Mouse (Mus musculus) liver, embryonic 15.5 days (tissue): Measurements from ENCODE around the gene Slc25a36. TPM values are rescaled to one million over a fixed set of nuclear protein-coding genes. Genes with fewer than 3 reads are reported as not detected.

Source experiments
- ATAC-seq: fragments of 200-750 bp; cut with Nextera tagmentation; 2 replicates; pipeline ENCODE4 v1.8.0; 2017; ENCODE audit warnings: moderate number of reproducible peaks, mild to moderate bottlenecking, moderate library complexity; ENCODE audit not compliant: insufficient read depth
- H3K27ac ChIP-seq: fragments of 300-500 bp; sonication (generic); replicated peaks from 2 replicates; pipeline ENCODE4 v1.5.1; 2015; ENCODE audit warnings: mild to moderate bottlenecking, inconsistent platforms
- H3K27me3 ChIP-seq: fragments of 300-500 bp; sonication (generic); 2 replicates; pipeline ENCODE4 v1.6.1; 2015; ENCODE audit warnings: mild to moderate bottlenecking, inconsistent platforms
- H3K36me3 ChIP-seq: fragments of 300-500 bp; sonication (generic); replicated peaks from 2 replicates; pipeline ENCODE4 v1.6.1; 2015; ENCODE audit warnings: moderate library complexity, mild to moderate bottlenecking, inconsistent platforms
- H3K4me1 ChIP-seq: fragments of 300-500 bp; sonication (generic); replicated peaks from 2 replicates; pipeline ENCODE4 v1.6.1; 2015; ENCODE audit warnings: inconsistent platforms
- H3K4me2 ChIP-seq: fragments of 300-500 bp; sonication (generic); 2 replicates; pipeline ENCODE4 v1.6.1; 2015; ENCODE audit warnings: moderate library complexity, mild to moderate bottlenecking, inconsistent platforms
- H3K4me3 ChIP-seq: fragments of 300-500 bp; sonication (generic); replicated peaks from 2 replicates; pipeline ENCODE4 v1.5.1; 2015; ENCODE audit warnings: mild to moderate bottlenecking, inconsistent platforms
- H3K9ac ChIP-seq: fragments of 300-500 bp; sonication (generic); 2 replicates; pipeline ENCODE4 v1.6.1; 2015; ENCODE audit warnings: moderate library complexity, mild to moderate bottlenecking, inconsistent platforms
- H3K9me3 ChIP-seq: fragments of 300-500 bp; sonication (generic); replicated peaks from 2 replicates; pipeline ENCODE4 v1.6.1; 2016; ENCODE audit warnings: inconsistent platforms
- WGBS: fragments of 180-500 bp; shearing (Covaris S2); methylation state at CpG from one replicate; pipeline ENCODE4 v1.1.7; 2015; ENCODE audit warnings: mixed read lengths; ENCODE audit not compliant: insufficient replicate concordance; 5-methylcytosine and 5-hydroxymethylcytosine counted together
- polyA plus RNA-seq: library from polyadenylated mRNA; unstranded; fragments of >200 nt; fragmentation: Nextera tagmentation; extraction: Ambion mirVana; gene quantifications from 2 replicates; pipeline ENCODE4 v1.2.1, GENCODE M21; 2015

Slc25a36 gene
- polyA plus RNA-seq, 1 experiment from 2014 or later, result 8.4 TPM

GRCm38 (mm10) chr9:97137678-97138077, 26.7 kb upstream of the Slc25a36 start:
- ATAC-seq, result no peak
- Histone ChIP-seq H3K36me3 (no peaks in the 10 kb centered on the region), H3K9me3 (no peaks in the 10 kb centered on the region), H3K27me3 (peaks cover 71% of the 10 kb centered on the region), H3K4me2 (no peak overlapping the region), H3K27ac (no peak overlapping the region), H3K4me3 (no peak overlapping the region), H3K4me1 (no peaks in the 10 kb centered on the region), H3K9ac (no peak overlapping the region)
- 39% methylated on average over 4 of the region's 4 CpGs for WGBS

GRCm38 (mm10) chr9:97137116-97137515, 26.2 kb upstream of the Slc25a36 start:
- Histone ChIP-seq H3K9ac (no peak overlapping the region), H3K27me3 (peaks cover 69% of the 10 kb centered on the region), H3K9me3 (no peaks in the 10 kb centered on the region), H3K4me2 (no peak overlapping the region), H3K27ac (no peak overlapping the region), H3K4me1 (no peaks in the 10 kb centered on the region), H3K4me3 (no peak overlapping the region), H3K36me3 (no peaks in the 10 kb centered on the region)
- no peak for ATAC-seq
- WGBS, result 52% methylated on average over 4 of the region's 4 CpGs

DNA sequence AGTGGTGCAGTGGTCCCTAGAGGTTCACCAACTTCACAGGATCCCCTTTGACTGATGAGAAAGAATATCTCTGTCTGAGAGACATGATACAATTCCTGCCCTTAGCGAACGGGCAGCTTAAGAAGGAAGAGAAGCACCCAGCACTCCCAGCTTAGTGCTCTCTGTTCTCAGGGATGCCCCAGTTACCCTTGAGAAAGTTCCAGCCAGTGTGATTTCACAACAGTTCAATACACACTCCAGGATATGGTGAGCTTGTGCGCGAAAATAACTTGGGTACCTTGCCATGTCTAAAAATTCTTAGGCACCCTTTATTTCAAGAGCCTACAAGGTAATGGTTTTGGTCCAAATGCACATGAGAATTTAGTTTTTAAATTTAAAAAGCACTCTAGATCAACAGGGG, 24.9 kb upstream of the Slc25a36 start:
- no peak overlapping the region for H3K9ac ChIP-seq
- H3K4me1 ChIP-seq, result no peaks in the 10 kb centered on the region
- H3K27me3 ChIP-seq, result peaks cover 67% of the 10 kb centered on the region
- no peaks in the 10 kb centered on the region for H3K36me3 ChIP-seq
- no peak for ATAC-seq
- H3K4me3 ChIP-seq, result no peak overlapping the region
- H3K4me2 ChIP-seq, result no peak overlapping the region
- H3K9me3 ChIP-seq, result no peaks in the 10 kb centered on the region
- 76% methylated on average over 4 of the region's 4 CpGs for WGBS
- H3K27ac ChIP-seq, result no peak overlapping the region

GRCm38 (mm10) chr9:97133178-97133577, 22.2 kb upstream of the Slc25a36 start:
- Histone ChIP-seq H3K4me1 (no peaks in the 10 kb centered on the region), H3K9ac (no peak overlapping the region), H3K4me3 (no peak overlapping the region), H3K27me3 (peaks cover 60% of the 10 kb centered on the region), H3K27ac (no peak overlapping the region), H3K36me3 (no peaks in the 10 kb centered on the region), H3K9me3 (no peaks in the 10 kb centered on the region), H3K4me2 (no peak overlapping the region)
- no peak for ATAC-seq
- 39% methylated on average over 8 of the region's 8 CpGs for WGBS

- H3K4me3 ChIP-seq, result no peak overlapping the region
- H3K4me1 ChIP-seq, result no peaks in the 10 kb centered on the region
- WGBS, result 68% methylated on average over 5 of the region's 5 CpGs
- H3K27ac ChIP-seq, result no peak overlapping the region
- H3K36me3 ChIP-seq, result no peaks in the 10 kb centered on the region
- H3K4me2 ChIP-seq, result no peak overlapping the region
- no peak overlapping the region for H3K9ac ChIP-seq
- H3K9me3 ChIP-seq, result no peaks in the 10 kb centered on the region
- peaks cover 55% of the 10 kb centered on the region for H3K27me3 ChIP-seq
- no peak for ATAC-seq
Measured at GRCm38 (mm10) chr9:97130001-97130400, 19.0 kb upstream of the Slc25a36 start.

DNA sequence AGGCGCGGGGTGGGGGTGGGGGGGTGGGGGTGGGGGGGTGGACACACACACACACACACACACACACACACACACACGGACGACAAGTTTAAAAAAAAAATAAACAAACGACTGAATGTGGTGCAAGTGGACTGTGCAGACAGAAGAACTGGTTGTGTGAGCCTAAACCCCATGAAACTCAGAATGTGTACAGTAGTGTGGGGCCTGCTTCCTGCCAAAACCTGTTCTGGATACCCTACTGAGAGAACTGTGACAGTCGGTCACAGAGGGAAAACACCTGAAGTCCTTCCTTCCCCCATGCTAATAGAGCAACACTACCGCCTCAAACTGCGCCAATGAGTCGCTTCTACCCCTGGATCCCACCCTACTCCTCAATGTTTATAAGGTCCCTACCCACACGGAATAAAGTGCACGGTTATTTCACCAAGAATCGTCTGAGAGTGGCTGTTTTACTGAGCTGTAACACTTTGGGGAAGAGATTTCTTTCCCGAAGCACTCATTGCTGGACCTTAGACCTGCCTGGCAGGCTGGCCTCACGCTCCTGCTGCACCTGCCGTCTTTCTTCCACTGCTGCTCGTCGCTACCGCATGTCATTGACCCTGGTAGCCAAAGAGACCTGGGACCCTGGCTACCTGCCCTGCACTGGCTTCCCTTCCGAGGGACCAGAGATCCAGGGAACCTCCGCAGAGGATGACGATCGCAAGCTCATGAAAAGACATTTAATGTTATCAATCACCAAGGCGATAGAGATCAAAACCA, 13.2 kb upstream of the Slc25a36 start:
- 47% methylated on average over 23 of the region's 23 CpGs for WGBS
- H3K27me3 ChIP-seq, result peaks cover 57% of the 10 kb centered on the region
- no peak for ATAC-seq

GRCm38 (mm10) chr9:97121432-97121831, 10.5 kb upstream of the Slc25a36 start:
- Histone ChIP-seq H3K36me3 (no peaks in the 10 kb centered on the region), H3K27ac (no peak overlapping the region), H3K4me1 (no peaks in the 10 kb centered on the region), H3K9ac (no peak overlapping the region), H3K4me2 (no peak overlapping the region), H3K27me3 (peaks cover 66% of the 10 kb centered on the region), H3K9me3 (0 out of 2 replicates have a peak, but pooled peaks cover 1% of the 10 kb centered on the region), H3K4me3 (no peak overlapping the region)
- WGBS, result 56% methylated on average over 2 of the region's 2 CpGs
- ATAC-seq, result no peak

More for the DNA sequence above, 13.2 kb upstream of the Slc25a36 start:
- H3K4me1 ChIP-seq, result no peaks in the 10 kb centered on the region
- no peaks in the 10 kb centered on the region for H3K9me3 ChIP-seq
- H3K4me2 ChIP-seq, result no peak overlapping the region
- no peak overlapping the region for H3K4me3 ChIP-seq
- no peak overlapping the region for H3K27ac ChIP-seq
- H3K9ac ChIP-seq, result no peak overlapping the region
- H3K36me3 ChIP-seq, result no peaks in the 10 kb centered on the region

DNA sequence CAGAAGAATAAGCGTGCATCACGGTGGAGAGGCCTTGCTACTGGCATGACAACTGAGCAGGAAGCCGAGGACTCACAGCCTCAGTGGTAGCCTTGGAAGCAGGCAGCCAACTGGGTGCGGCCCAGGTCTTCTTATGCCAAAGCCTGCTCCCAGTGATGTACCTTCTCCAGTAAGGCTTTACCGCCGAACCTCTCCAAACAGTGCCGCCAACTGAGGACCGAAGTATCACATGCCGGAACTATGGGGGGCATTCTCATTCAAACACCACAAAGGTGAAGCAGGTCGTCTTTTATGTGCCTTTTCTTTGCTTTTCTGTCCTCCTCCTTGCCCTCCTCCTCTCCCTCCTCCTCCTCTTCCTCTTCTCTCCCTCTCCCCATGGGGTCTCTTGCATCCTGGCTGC, 3.3 kb upstream of the Slc25a36 start:
- Histone ChIP-seq H3K36me3 (no peaks in the 10 kb centered on the region), H3K4me1 (peaks cover 20% of the 10 kb centered on the region), H3K4me2 (no peak overlapping the region), H3K9ac (no peak overlapping the region), H3K27ac (no peak overlapping the region), H3K9me3 (0 out of 2 replicates have a peak, but pooled peaks cover 3% of the 10 kb centered on the region), H3K4me3 (no peak overlapping the region), H3K27me3 (peaks cover 66% of the 10 kb centered on the region)
- no peak for ATAC-seq
- WGBS, result 81% methylated on average over 10 of the region's 10 CpGs

DNA sequence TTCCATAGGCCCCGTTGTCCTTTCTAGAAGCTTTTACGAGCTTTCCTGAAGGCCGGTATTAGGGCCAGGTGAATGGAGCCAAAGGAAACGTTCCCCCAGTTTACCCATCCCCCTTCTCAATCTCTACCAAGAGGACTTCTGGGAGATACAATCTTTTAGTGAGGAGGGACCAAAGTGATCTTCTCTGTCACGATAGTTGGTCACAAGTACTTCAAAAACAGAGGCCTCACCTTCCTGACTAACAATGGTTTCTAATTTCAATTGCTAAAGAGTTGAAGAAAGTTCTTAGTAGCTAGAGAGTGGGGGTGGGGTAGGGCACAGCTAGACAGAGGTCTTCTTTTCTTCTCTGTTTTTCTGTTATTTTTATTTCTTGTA, 2.6 kb upstream of the Slc25a36 start:
- no peak for ATAC-seq
- Histone ChIP-seq H3K9me3 (0 out of 2 replicates have a peak, but pooled peaks cover 3% of the 10 kb centered on the region), H3K27ac (no peak overlapping the region), H3K36me3 (no peaks in the 10 kb centered on the region), H3K4me1 (peaks cover 25% of the 10 kb centered on the region), H3K9ac (no peak overlapping the region), H3K4me3 (no peak overlapping the region), H3K4me2 (no peak overlapping the region), H3K27me3 (peaks cover 68% of the 10 kb centered on the region)
- WGBS, result 45% methylated on average over 5 of the region's 5 CpGs

DNA sequence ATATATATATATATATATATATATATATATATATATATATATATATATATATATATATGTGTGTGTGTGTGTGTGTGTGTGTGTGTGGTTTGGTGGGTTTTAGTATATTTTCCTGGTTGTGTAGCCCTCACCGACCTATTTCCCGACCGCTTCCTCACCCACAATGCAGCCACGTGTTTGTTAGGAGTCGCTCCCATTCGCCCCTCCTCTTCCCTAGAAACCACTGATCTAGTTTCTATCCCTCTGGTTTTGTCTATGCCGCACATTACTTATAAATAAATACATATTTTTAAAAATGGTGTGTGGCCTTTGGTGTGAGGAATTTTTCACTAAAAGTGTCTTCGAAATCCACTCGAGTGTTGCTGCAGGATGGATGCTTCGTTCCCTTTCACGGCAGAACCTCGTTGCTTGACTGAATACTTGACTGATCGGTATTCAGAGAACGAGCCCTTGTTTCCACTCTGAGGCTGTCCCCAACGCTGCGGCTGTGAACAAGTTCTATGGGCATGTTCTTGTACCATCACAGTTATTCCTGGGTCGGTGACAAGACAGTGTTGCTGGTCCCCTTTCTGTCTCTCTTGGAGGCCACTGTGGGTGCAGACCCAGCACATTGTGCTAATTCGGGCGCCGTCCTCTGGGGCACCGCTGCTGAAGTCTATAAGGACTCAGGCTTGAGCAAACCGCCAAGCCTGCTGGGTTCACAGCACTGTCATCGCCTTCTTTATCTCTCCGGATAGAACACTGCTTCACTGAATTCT, 2.0 kb upstream of the Slc25a36 start:
- Histone ChIP-seq H3K36me3 (no peaks in the 10 kb centered on the region), H3K4me2 (no peak overlapping the region), H3K9me3 (0 out of 2 replicates have a peak, but pooled peaks cover 3% of the 10 kb centered on the region), H3K9ac (no peak overlapping the region), H3K27ac (no peak overlapping the region), H3K4me3 (no peak overlapping the region), H3K4me1 (peaks cover 25% of the 10 kb centered on the region), H3K27me3 (peaks cover 64% of the 10 kb centered on the region)
- no peak for ATAC-seq
- WGBS, result 67% methylated on average over 24 of the region's 24 CpGs

DNA sequence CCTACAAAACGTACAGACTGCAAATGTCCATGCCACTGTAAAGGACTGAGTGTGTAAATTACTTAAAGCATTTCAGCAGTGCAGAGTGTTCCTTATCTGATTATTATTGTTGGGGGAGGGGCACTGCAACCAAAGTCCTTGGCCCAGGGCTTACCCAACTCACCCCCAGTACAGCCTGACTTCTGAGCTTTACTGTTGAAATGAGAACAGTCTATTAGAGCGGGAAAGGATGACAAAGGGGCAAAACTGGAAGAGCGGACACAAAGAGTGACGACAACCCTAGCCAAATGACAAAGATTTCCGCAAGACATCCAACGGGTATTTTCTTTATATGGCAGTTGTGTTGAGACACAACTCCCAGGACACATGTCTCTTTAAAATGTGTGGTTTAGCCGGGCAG, 1.3 kb upstream of the Slc25a36 start:
- no peak for ATAC-seq
- H3K4me3 ChIP-seq, result no peak overlapping the region

More for the DNA sequence above, 1.3 kb upstream of the Slc25a36 start:
- Histone ChIP-seq H3K4me1 (peaks cover 25% of the 10 kb centered on the region), H3K36me3 (no peaks in the 10 kb centered on the region), H3K4me2 (no peak overlapping the region), H3K27me3 (peaks cover 62% of the 10 kb centered on the region), H3K9me3 (0 out of 2 replicates have a peak, but pooled peaks cover 3% of the 10 kb centered on the region), H3K9ac (no peak overlapping the region), H3K27ac (no peak overlapping the region)
- WGBS, result 82% methylated on average over 7 of the region's 7 CpGs
